Mouse (Mus musculus): ENCODE measurements around the gene Mrpl1.

DNA sequence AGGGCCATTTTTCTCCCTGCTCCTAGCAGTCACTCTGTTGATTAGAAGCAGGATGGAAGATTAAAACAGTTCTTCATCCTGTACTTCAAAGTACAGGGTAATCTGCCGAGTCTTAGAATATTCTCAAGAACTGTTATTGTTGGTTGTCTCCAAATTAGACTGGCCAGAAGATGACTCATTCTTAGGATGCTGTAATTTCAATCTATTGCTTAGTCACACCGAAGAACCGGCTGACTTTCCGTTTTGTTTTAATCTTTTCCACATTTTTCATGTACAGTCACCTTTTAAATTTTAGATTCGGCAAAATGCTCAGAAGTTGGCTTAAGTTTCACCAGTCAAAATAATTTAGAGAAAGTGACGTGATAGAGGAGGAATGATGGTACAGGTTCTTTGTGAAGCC lies 61.8 kb downstream of the Mrpl1 start:
- no peak for TF ChIP-seq POLR2A (IDR thresholded peaks at IDR 0.05; ENCODE audit: insufficient read depth, low read depth, low read length)
- no peak for TF ChIP-seq CTCF (IDR thresholded peaks at IDR 0.05; ENCODE audit: insufficient read depth, low read depth, low read length)

Data from olfactory bulb, adult 2 months (tissue).